Mouse (Mus musculus) limb, embryonic 11.5 days (tissue): ENCODE data around the gene Col11a2. TPM values are rescaled to one million over a fixed set of nuclear protein-coding genes. Genes with fewer than 3 reads are reported as not detected.

Source experiments
- ATAC-seq: fragments of 200-750 bp; cut with Nextera tagmentation; 2 replicates; pipeline ENCODE4 v1.8.0; 2017; ENCODE audit warnings: low read depth; ENCODE audit not compliant: insufficient number of reproducible peaks, low FRiP score, low TSS enrichment
- DNase-seq: peaks from one replicate; pipeline ENCODE4 v3.0.0-alpha.2; 2015; ENCODE audit warnings: low spot score
- H3K27ac ChIP-seq: fragments of 300-500 bp; sonication (generic); replicated peaks from 2 replicates; pipeline ENCODE4 v1.5.1; 2014; ENCODE audit warnings: low read depth, mild to moderate bottlenecking, low read length
- H3K27me3 ChIP-seq: fragments of 300-500 bp; sonication (generic); 2 replicates; pipeline ENCODE4 v1.6.1; 2014; ENCODE audit warnings: mild to moderate bottlenecking, low read length, mixed read lengths; ENCODE audit not compliant: control insufficient read depth, insufficient read depth
- H3K36me3 ChIP-seq: fragments of 300-500 bp; sonication (generic); 2 replicates; pipeline ENCODE4 v1.6.1; 2014; ENCODE audit warnings: mild to moderate bottlenecking, low read length, moderate library complexity, mixed read lengths; ENCODE audit not compliant: control insufficient read depth, insufficient read depth
- H3K4me1 ChIP-seq: fragments of 300-500 bp; sonication (generic); 2 replicates; pipeline ENCODE4 v1.6.1; 2014; ENCODE audit warnings: low read length, mixed read lengths; ENCODE audit not compliant: control insufficient read depth, insufficient read depth
- H3K4me2 ChIP-seq: fragments of 300-500 bp; sonication (generic); 2 replicates; pipeline ENCODE4 v1.6.1; 2014; ENCODE audit warnings: low read depth, mild to moderate bottlenecking, moderate library complexity; ENCODE audit not compliant: severe bottlenecking
- H3K4me3 ChIP-seq: fragments of 300-500 bp; sonication (generic); 2 replicates; pipeline ENCODE4 v1.5.1; 2014; ENCODE audit warnings: low read depth, low read length
- H3K9ac ChIP-seq: fragments of 300-500 bp; sonication (generic); 2 replicates; pipeline ENCODE4 v1.6.1; 2014; ENCODE audit warnings: mild to moderate bottlenecking, low read length
- H3K9me3 ChIP-seq: fragments of 300-500 bp; sonication (generic); 2 replicates; pipeline ENCODE4 v1.6.1; 2016; ENCODE audit warnings: low read length; ENCODE audit not compliant: control insufficient read depth
- WGBS: fragments of 180-500 bp; shearing (Covaris S2); extraction: QIAGEN DNeasy Blood & Tissue Kit; methylation state at CpG from one replicate; pipeline ENCODE4 v1.1.7; 2014; 5-methylcytosine and 5-hydroxymethylcytosine counted together
- polyA plus RNA-seq: library from polyadenylated mRNA; unstranded; fragments of >200 nt; fragmentation: Nextera tagmentation; extraction: Ambion mirVana; gene quantifications from 2 replicates; pipeline ENCODE4 v1.2.1, GENCODE M21; 2014

Gene Col11a2
- polyA plus RNA-seq, 1 experiment from 2014 or later = 5.0 TPM

- Histone ChIP-seq H3K9ac (no peak overlapping the region), H3K4me3 (0 out of 2 replicates have a peak overlapping the region, but pooled peaks have one; percentile 88), H3K4me1 (peaks cover 28% of the 10 kb centered on the region), H3K27ac (no peak overlapping the region), H3K36me3 (peaks cover 35% of the 10 kb centered on the region), H3K9me3 (no peaks in the 10 kb centered on the region), H3K4me2 (no peak overlapping the region), H3K27me3 (no peaks in the 10 kb centered on the region)
- no peak for ATAC-seq
- no peak for DNase-seq
- WGBS = 93% methylated on average over 9 of the region's 9 CpGs
These were observed 5.8 kb upstream of the Col11a2 start for GRCm38 (mm10) chr17:34033441-34033840.

DNA sequence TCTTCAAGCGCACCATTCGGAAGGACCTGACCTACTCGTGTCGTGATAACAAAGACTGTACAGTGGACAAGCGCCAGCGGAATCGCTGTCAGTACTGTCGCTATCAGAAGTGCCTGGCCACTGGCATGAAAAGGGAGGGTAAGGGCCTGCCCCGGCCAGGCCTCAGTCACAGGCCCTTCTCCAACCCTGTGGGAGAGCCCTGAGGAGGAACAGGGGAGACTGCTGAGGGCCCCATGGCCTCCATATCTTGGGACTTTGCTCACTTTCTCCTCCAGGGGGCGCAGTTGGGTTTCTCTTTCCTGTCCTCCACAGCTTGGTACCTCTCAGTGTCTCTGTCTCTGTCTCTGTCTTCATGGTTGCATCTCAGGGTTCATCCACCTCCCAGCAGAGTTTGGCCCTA lies 5.2 kb upstream of the Col11a2 start:
- Histone ChIP-seq H3K27me3 (no peaks in the 10 kb centered on the region), H3K9ac (no peak overlapping the region), H3K9me3 (no peaks in the 10 kb centered on the region), H3K4me1 (peaks cover 29% of the 10 kb centered on the region), H3K27ac (no peak overlapping the region), H3K36me3 (peaks cover 28% of the 10 kb centered on the region), H3K4me3 (no peak overlapping the region), H3K4me2 (no peak overlapping the region)
- DNase-seq (peak; percentile 74), ATAC-seq (no peak)
- WGBS = 78% methylated on average over 10 of the region's 10 CpGs

GRCm38 (mm10) chr17:34035517-34035916 lies 3.7 kb upstream of the Col11a2 start:
- 91% methylated on average over 9 of the region's 9 CpGs for WGBS
- H3K9me3 ChIP-seq = no peaks in the 10 kb centered on the region
- peaks cover 27% of the 10 kb centered on the region for H3K4me1 ChIP-seq
- peaks cover 19% of the 10 kb centered on the region for H3K36me3 ChIP-seq
- ATAC-seq (no peak), DNase-seq (no peak)
- peaks cover 2% of the 10 kb centered on the region; the same call in 1 of the 2 replicates for H3K27me3 ChIP-seq
- H3K4me3 ChIP-seq = no peak overlapping the region
- no peak overlapping the region for H3K27ac ChIP-seq
- H3K4me2 ChIP-seq = no peak overlapping the region
- no peak overlapping the region; the same call in 1 of the 2 replicates for H3K9ac ChIP-seq

GRCm38 (mm10) chr17:34036647-34037046 lies 2.6 kb upstream of the Col11a2 start:
- Histone ChIP-seq H3K4me2 (no peak overlapping the region), H3K4me1 (peaks cover 34% of the 10 kb centered on the region), H3K9me3 (no peaks in the 10 kb centered on the region), H3K27ac (no peak overlapping the region), H3K27me3 (peaks cover 2% of the 10 kb centered on the region; the same call in 1 of the 2 replicates), H3K9ac (no peak overlapping the region), H3K36me3 (peaks cover 18% of the 10 kb centered on the region), H3K4me3 (no peak overlapping the region)
- ATAC-seq (no peak), DNase-seq (no peak)
- 81% methylated on average over 10 of the region's 10 CpGs for WGBS

DNA sequence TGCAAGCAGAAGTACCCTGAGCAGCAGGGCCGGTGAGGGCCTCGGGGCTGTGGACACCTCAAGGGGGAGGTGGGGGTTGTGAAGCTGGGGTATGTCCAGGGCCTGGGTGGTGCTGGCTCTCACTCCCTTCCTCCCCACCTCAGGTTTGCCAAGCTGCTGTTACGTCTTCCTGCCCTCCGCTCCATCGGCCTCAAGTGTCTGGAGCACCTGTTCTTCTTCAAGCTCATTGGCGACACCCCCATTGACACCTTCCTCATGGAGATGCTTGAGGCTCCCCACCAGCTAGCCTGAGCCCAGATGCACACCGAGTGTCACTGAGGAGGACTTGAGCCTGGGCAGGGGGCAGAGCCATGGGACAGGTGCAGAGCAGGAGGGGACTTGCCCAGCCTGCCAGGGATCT lies 2.0 kb upstream of the Col11a2 start:
- H3K9ac ChIP-seq = no peak overlapping the region
- H3K27me3 ChIP-seq = peaks cover 2% of the 10 kb centered on the region; the same call in 1 of the 2 replicates
- no peaks in the 10 kb centered on the region for H3K9me3 ChIP-seq
- ATAC-seq = no peak
- DNase-seq = no peak
- H3K36me3 ChIP-seq = peaks cover 18% of the 10 kb centered on the region
- 94% methylated on average over 7 of the region's 7 CpGs for WGBS
- H3K4me1 ChIP-seq = peaks cover 34% of the 10 kb centered on the region
- H3K4me3 ChIP-seq = no peak overlapping the region
- no peak overlapping the region for H3K4me2 ChIP-seq
- H3K27ac ChIP-seq = no peak overlapping the region

DNA sequence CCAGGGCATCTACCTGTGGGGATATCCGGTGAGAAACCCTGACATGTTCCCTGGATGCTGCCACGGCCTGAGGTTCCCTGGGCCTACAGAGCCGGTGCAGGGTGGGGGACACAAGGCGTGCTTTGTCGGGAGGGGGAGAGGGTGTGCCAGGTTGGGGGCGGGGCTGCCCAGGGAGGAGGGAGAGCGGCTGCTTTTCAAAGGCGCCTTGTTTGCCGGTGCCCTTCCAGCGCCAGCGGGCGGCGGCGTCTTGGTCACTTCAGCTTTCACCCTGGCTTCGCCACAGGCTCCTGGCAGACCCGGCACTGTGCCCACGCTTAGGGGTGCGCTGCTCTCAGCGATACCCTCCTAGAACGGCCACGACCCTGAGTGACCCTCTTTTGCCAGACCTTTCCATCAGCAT lies 797 bp upstream of the Col11a2 start:
- 0 out of 2 replicates have a peak overlapping the region, but pooled peaks have one; percentile 7 for H3K9ac ChIP-seq
- WGBS = 16% methylated on average over 21 of the region's 21 CpGs
- 0 out of 2 replicates have a peak overlapping the region, but pooled peaks have one; percentile 12 for H3K4me3 ChIP-seq
- H3K4me1 ChIP-seq = peaks cover 27% of the 10 kb centered on the region
- no peak overlapping the region for H3K27ac ChIP-seq
- peaks cover 18% of the 10 kb centered on the region for H3K36me3 ChIP-seq
- H3K27me3 ChIP-seq = peaks cover 2% of the 10 kb centered on the region; the same call in 1 of the 2 replicates
- H3K4me2 ChIP-seq = peak overlapping the region; percentile 44
- peak; percentile 10; the same call in 1 of the 2 replicates for ATAC-seq
- DNase-seq = no peak
- H3K9me3 ChIP-seq = no peaks in the 10 kb centered on the region

DNA sequence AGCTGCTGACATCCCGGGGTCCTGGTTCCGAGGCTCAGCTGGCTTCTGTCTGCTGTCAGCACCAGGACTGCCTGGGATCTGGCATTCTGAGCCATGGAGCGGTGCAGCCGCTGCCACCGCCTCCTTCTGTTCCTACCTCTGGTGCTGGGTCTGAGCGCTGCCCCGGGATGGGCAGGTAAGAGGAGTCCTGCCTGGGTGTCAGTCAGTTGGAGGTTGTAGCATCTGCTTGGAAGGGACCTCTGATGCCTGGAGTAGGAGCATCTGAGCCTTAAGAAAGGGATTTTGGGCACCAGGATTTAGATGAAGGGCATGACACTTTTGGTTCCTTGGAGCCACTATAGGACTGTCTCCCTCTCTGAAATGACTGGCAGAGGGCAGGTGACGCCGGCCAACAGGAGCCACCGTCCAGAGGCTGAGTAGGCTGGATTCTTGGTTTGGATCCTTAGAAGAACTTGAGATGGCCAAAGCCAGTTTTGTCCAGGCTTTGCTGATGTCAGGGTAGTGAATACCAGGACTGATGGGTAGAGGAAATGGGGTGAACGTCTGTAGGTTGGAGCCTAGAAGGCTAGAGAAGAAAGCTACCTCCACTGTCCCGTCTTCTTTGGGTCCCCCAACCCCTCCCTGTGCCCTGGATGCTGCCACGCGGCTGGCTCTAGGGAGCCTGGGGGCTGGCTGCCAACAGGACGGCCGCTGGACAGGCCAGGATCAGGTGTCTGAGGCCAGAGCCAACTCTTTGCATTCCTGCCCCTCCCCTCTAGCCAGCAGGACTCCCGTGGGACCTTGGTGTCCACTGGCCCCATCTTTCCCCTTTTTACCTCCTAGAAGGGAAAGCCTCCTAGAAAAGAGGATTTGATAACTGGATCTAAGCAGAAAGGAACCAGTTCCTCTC lies 569 bp downstream of the Col11a2 start:
- Histone ChIP-seq H3K4me2 (peak overlapping the region; percentile 44), H3K36me3 (peaks cover 18% of the 10 kb centered on the region), H3K4me1 (peaks cover 27% of the 10 kb centered on the region), H3K27ac (no peak overlapping the region), H3K4me3 (peak overlapping the region; percentile 12), H3K9me3 (no peaks in the 10 kb centered on the region), H3K27me3 (peaks cover 2% of the 10 kb centered on the region; the same call in 1 of the 2 replicates), H3K9ac (0 out of 2 replicates have a peak overlapping the region, but pooled peaks have one; percentile 2)
- 29% methylated on average over 17 of the region's 17 CpGs for WGBS
- DNase-seq = peak; percentile 36
- ATAC-seq = no peak

GRCm38 (mm10) chr17:34045941-34046340 lies 6.7 kb downstream of the Col11a2 start:
- 70% methylated on average over 14 of the region's 14 CpGs for WGBS
- H3K27ac ChIP-seq = no peak overlapping the region
- no peaks in the 10 kb centered on the region for H3K9me3 ChIP-seq

More at GRCm38 (mm10) chr17:34045941-34046340, 6.7 kb downstream of the Col11a2 start:
- no peak overlapping the region for H3K4me3 ChIP-seq
- H3K9ac ChIP-seq = no peak overlapping the region
- H3K4me1 ChIP-seq = peaks cover 7% of the 10 kb centered on the region
- no peaks in the 10 kb centered on the region for H3K36me3 ChIP-seq
- no peak overlapping the region for H3K4me2 ChIP-seq
- ATAC-seq = no peak
- DNase-seq = no peak
- no peaks in the 10 kb centered on the region for H3K27me3 ChIP-seq
